Mouse (Mus musculus): ENCODE measurements around the gene Mrpl53.

The Mrpl53 gene

GRCm38 (mm10) chr6:83108762-83109668 is at the start of gene Mrpl53:
Gene Mrpl53 (plus strand): TSS chr6:83109040.
- DNase-seq (ENCODE audit: low spot score in 2 of 2): peak; percentile 81 to 83

DNA sequence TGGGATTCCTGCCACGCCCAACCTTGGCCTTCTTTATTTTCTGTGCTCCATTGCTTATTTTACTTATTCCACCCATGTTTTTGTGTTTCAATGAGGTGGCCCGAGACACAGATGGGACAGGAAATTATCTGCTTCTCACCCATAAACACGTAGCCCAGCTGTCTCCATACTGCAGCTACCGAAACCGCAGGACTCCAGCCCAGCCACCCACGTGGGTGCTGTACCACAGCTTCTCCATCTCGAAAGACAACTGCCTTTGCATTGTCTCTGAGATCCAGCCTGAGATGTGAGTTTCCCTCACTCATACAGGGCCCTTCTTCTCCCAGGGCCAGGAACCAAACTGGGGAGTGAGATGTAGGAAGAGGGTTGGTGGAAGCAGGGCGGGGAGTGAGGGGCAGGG is 42.8 kb upstream of the Mrpl53 start:
- no peak for DNase-seq (ENCODE audit: low spot score in 2 of 2)

- no peak for DNase-seq (ENCODE audit: low spot score in 2 of 2)
Observed at GRCm38 (mm10) chr6:83066441-83066840, 42.4 kb upstream of the Mrpl53 start.

GRCm38 (mm10) chr6:83068221-83068620 is 40.6 kb upstream of the Mrpl53 start:
- no peak for DNase-seq (ENCODE audit: low spot score in 2 of 2)

DNA sequence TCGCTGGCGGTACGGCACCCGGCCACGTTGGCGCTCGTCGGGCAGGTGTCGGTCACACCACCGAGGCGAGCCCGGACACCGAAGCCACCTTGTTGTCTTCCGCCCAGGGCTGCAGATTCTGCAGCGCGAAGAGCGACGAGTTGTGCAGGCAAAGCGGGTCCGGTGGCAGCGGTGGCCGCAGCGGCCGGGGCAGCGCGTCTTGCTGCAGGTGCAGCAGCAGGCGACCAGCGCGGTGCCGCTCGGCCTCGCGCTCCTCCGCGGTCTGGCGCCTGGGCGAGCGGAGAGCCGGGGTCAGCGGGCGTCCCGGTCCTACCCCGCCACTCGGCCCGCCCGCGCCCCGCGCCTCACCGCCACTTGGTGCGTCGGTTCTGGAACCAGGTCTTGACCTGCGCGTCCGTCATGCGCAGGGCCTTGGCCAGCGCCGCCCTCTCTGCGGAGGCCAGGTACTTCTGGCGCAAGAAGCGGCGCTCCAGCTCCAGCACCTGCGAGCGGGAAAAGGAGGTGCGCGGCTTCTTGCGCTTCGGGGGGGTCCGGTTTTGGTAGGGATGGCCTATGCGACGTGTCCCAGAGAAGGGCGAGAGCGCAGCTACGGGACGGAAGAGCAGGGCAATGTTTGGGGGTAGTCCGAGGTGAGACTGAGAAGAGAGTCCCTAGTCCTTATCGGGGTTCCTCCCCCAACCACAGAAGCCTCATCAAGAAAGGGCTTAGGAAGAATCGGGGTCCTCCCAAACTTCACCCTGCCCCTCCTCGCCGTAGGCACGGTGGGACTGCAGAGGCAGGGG is 39.9 kb upstream of the Mrpl53 start:
- DNase-seq (ENCODE audit: low spot score in 2 of 2): no peak

- DNase-seq (ENCODE audit: low spot score in 2 of 2): no peak
Observed at GRCm38 (mm10) chr6:83069488-83070246, 39.2 kb upstream of the Mrpl53 start.

DNA sequence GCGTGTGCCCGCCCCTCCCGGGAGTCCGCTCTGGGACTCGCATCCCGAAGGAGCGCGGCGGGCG is 38.8 kb upstream of the Mrpl53 start, which contains the start of gene Tlx2:
Tlx2 (minus strand) TSS at position 47 of the 64 bp plus-strand sequence.
- no peak for DNase-seq (ENCODE audit: low spot score in 2 of 2)

- peak in 1 of 2 experiments; percentile 36 for DNase-seq (ENCODE audit: low spot score in 2 of 2)
Observed at GRCm38 (mm10) chr6:83070311-83071219, 38.3 kb upstream of the Mrpl53 start.

DNA sequence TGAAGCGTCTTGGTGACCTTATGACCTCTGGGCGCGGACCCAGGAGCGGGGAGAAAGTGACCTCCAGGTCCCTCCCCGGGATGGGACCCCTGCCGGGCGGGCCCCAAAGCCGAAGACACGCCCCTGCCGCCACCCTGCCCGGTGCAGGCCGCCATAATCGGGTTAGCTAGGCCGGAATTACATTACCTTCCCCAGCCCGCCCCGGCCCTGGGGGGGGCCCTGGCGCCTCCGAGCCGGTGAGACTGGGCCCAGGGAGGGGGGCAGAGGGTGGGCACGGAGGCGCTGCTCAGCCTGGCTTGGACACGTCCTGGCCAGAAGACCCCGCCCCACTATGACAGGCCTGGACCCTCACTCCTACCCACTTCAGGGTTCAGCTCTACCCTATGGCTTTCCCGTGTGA is 37.6 kb upstream of the Mrpl53 start:
- DNase-seq (ENCODE audit: low spot score in 2 of 2): no peak

GRCm38 (mm10) chr6:83074979-83075378 is 33.9 kb upstream of the Mrpl53 start:
- DNase-seq (ENCODE audit: low spot score in 2 of 2): no peak

DNA sequence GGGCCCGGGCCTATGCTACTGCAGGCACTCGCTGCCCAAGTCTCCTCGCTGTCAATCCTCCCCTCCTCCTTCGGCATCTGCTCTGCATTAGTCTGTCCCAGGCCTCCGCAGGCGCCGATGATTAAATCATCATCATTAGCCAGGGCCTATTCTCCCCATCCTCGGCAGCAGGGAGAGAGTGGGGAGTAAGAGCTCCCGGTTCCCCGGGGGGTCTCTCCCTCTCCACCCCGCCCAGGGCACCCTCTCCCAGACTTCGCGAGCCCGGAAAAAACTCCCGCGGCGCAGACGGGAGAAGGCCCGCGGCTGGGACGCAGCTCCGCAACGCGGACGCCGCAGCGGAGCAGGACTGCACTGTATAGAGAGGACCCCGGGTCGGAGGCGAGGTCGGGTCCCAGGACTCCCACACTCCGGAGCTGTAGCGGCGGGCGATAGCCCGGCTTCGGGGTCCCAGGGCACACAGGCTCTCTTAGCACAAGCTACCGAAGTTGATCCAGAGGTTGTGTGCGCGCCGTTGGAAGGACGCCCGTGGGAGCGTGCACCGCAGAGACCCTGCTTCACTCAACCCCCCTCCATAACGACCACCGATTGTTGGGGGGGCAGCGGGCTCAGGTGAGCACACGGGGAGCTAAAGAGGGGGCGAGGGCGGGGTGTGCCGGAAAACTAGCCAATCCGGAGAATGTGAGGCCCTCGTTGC is 31.1 kb upstream of the Mrpl53 start, which contains the start of gene Pcgf1:
Pcgf1 (plus strand) TSS at position 240 of the 694 bp plus-strand sequence.
- peak; percentile 46 to 59 for DNase-seq (ENCODE audit: low spot score in 2 of 2)

GRCm38 (mm10) chr6:83078324-83078858 is 30.4 kb upstream of the Mrpl53 start:
- peak; percentile 100 for DNase-seq (ENCODE audit: low spot score in 2 of 2)

DNA sequence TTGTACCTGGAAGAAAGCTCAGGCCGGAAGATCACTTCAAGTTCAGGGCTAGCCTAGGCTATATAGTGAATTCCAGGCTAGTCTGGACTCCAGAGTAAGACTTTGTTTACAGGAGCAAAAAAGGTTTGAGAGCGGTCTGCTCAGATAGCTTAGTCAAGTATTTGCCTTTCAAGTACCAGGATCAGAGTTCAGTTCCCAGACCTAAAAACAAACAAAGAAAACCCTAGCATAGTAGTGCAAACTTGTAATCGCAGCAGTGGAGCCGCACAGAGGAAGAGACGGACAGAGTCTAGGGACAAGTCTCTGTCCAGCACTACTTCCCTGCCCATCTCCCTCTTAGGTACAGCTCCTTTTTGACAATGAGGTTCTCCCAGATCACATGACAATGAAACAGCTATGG is 28.6 kb upstream of the Mrpl53 start:
- DNase-seq (ENCODE audit: low spot score in 2 of 2): no peak

- DNase-seq (ENCODE audit: low spot score in 2 of 2): no peak
Observed at GRCm38 (mm10) chr6:83083497-83083896, 25.3 kb upstream of the Mrpl53 start.

DNA sequence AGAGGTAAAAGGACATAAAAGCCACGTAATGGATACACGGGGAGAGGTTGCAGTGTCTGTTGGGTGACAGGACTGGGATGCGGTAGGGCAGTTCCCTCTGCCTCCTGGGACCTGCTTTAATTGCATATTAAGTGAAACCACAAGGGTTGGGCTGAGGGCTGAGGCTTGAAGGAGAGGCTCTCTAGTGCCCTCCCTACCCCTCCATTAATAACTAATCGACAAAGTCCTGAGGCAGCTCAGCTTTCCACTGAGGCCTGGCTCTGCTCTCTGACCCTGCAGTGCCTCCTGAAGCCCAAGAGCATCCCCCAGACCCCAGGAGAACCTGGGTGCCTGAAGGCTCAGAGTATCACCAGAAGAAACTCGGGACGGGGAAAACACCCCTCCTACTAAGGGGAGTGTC is 24.4 kb upstream of the Mrpl53 start:
- no peak for DNase-seq (ENCODE audit: low spot score in 2 of 2)

- DNase-seq (ENCODE audit: low spot score in 2 of 2): no peak
Observed at GRCm38 (mm10) chr6:83086121-83087035, 22.5 kb upstream of the Mrpl53 start, which contains the start of gene Lbx2. Gene Lbx2 (plus strand): TSS chr6:83086367.

DNA sequence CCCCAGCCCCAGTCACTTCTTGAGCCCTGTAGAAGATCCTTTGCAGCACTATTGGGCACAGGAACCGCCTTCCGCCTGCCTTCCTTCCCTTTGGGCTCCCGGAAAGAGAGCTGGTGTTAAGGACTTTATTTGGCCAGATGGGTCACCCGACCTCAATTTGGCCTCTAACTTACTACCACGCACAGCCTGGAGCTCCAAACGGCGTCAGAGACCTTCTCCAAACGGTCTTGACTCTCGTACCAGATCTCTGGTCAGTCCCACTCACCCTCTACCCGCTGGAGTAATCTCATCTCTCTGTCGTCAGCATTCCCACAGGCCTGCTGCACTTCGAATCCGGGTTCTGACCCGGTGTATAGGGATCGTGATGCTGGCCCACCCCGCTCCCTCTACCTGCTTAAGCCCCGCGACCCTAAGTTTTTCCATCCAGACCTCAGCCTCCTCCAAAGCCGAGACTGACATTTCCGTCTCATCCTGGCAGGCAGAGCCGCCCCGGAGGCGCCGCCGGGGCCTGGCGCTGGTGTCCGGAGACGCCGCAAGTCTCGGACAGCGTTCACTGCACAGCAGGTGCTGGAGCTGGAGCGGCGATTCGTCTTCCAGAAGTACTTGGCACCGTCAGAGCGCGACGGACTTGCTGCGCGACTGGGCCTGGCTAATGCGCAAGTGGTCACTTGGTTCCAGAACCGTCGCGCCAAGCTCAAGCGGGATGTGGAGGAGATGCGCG is 21.5 kb upstream of the Mrpl53 start:
- no peak for DNase-seq (ENCODE audit: low spot score in 2 of 2)

DNA sequence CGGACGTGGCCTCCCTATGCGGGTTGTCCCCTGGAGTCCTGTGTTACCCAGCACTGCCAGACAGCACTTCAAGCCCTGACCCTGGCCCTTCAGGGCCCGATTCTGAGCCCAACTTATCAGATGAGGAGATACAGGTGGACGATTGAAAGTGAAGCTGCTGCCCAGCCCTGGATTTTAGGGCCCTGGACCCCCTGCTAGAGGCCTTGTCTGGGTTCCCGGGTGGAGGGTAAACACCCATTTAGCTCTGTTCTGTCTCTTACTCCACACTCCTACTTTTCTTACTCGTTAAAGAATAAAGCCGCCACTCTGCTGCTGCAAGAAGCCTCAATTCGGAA is 20.9 kb upstream of the Mrpl53 start:
- DNase-seq (ENCODE audit: low spot score in 2 of 2): no peak

Data from right cerebral cortex, adult 2 months (tissue).